Mouse (Mus musculus) neural tube, embryonic 14.5 days (tissue): ENCODE measurements at regions not wholly inside any gene's neighbourhood (a gene's known extent, or its start where the extent isn't known, plus 50 kb on each side); places are given as distances from the start of the nearest gene placed in this dataset.
"Not testable (repeated sequence)": the region's sequence is repeated elsewhere in the genome, so short reads cannot be mapped to it uniquely, and the experiment has no call there.

Experiments
- ATAC-seq: fragments of 200-750 bp; cut with Nextera tagmentation; 2 replicates; pipeline ENCODE4 v1.8.0; 2017; ENCODE audit warnings: low read depth, mild to moderate bottlenecking, moderate TSS enrichment, moderate library complexity
- H3K27ac ChIP-seq: fragments of 300-500 bp; sonication (generic); 2 replicates; pipeline ENCODE4 v1.5.1; 2014; ENCODE audit warnings: low read depth, mild to moderate bottlenecking, control low read depth, low read length, moderate library complexity, mixed read lengths
- H3K27me3 ChIP-seq: fragments of 300-500 bp; sonication (generic); 2 replicates; pipeline ENCODE4 v1.6.1; 2014; ENCODE audit warnings: low read length; ENCODE audit not compliant: control insufficient read depth, insufficient read depth
- H3K36me3 ChIP-seq: fragments of 300-500 bp; sonication (generic); 2 replicates; pipeline ENCODE4 v1.6.1; 2014; ENCODE audit warnings: low read length, mixed read lengths; ENCODE audit not compliant: control insufficient read depth, insufficient read depth
- H3K4me1 ChIP-seq: fragments of 300-500 bp; sonication (generic); 2 replicates; pipeline ENCODE4 v1.6.1; 2014; ENCODE audit warnings: low read length; ENCODE audit not compliant: control insufficient read depth, insufficient read depth
- H3K4me2 ChIP-seq: fragments of 300-500 bp; sonication (generic); 2 replicates; pipeline ENCODE4 v1.6.1; 2014; ENCODE audit warnings: mild to moderate bottlenecking, low read depth, low read length, control low read depth
- H3K4me3 ChIP-seq: fragments of 300-500 bp; sonication (generic); 2 replicates; pipeline ENCODE4 v1.5.1; 2014; ENCODE audit warnings: low read depth, low read length, control low read depth, mixed read lengths
- H3K9ac ChIP-seq: fragments of 300-500 bp; sonication (generic); replicated peaks from 2 replicates; pipeline ENCODE4 v1.6.1; 2014; ENCODE audit warnings: low read depth, mild to moderate bottlenecking, control low read depth, low read length, mixed read lengths
- H3K9me3 ChIP-seq: fragments of 300-500 bp; sonication (generic); 2 replicates; pipeline ENCODE4 v1.6.1; 2016; ENCODE audit warnings: low read length; ENCODE audit not compliant: control insufficient read depth
- WGBS: fragments of 180-500 bp; shearing (Covaris S2); extraction: QIAGEN DNeasy Blood & Tissue Kit; methylation state at CpG from one replicate; pipeline ENCODE4 v1.1.7; 2014; 5-methylcytosine and 5-hydroxymethylcytosine counted together

- not testable (repeated sequence) for H3K4me1 ChIP-seq, H3K27me3 ChIP-seq, H3K9me3 ChIP-seq, H3K4me2 ChIP-seq, H3K27ac ChIP-seq, H3K9ac ChIP-seq, H3K36me3 ChIP-seq, H3K4me3 ChIP-seq, ATAC-seq
- 97% methylated on average over 2 of the region's 3 CpGs for WGBS
Observed at GRCm38 (mm10) chr4:31354046-31354445, 609.9 kb upstream of the Map3k7 start.

GRCm38 (mm10) chr4:31354953-31355352 is 608.9 kb upstream of the Map3k7 start:
- H3K27me3 ChIP-seq, result no peaks in the 10 kb centered on the region
- H3K4me1 ChIP-seq, result no peaks in the 10 kb centered on the region
- H3K4me2 ChIP-seq, result no peak overlapping the region
- 87% methylated on average over 2 of the region's 2 CpGs for WGBS
- no peak overlapping the region for H3K27ac ChIP-seq
- H3K9me3 ChIP-seq, result no peaks in the 10 kb centered on the region
- H3K4me3 ChIP-seq, result no peak overlapping the region
- ATAC-seq, result no peak
- no peak overlapping the region for H3K9ac ChIP-seq
- no peaks in the 10 kb centered on the region for H3K36me3 ChIP-seq

DNA sequence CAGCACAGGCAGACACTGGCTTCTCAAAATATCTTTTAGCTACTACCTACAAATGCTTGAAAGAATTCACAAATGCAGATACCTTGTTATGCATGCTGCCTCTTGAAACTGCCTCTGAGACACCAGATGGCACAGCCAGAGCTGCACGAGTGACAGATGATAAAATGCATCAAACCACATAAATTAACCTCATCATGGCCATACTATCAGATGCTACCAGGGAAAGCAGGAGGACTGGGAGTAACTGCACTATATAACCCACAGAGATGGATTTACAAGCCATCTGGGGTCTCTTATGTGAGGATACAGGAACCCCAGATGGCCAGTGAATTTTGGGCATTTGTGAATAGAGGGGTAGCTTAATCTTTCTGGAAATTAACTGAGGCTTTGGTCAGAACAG is 597.7 kb upstream of the Map3k7 start:
- ATAC-seq, result peak; percentile 72
- 31% methylated on average over 1 of the region's 1 CpGs for WGBS
- 0 out of 2 replicates have a peak, but pooled peaks cover 3% of the 10 kb centered on the region for H3K4me1 ChIP-seq
- H3K36me3 ChIP-seq, result no peaks in the 10 kb centered on the region
- H3K4me3 ChIP-seq, result no peak overlapping the region
- no peaks in the 10 kb centered on the region for H3K27me3 ChIP-seq
- H3K9ac ChIP-seq, result no peak overlapping the region
- no peak overlapping the region for H3K4me2 ChIP-seq
- peak overlapping the region; percentile 40; the same call in 1 of the 2 replicates for H3K27ac ChIP-seq
- H3K9me3 ChIP-seq, result no peaks in the 10 kb centered on the region

DNA sequence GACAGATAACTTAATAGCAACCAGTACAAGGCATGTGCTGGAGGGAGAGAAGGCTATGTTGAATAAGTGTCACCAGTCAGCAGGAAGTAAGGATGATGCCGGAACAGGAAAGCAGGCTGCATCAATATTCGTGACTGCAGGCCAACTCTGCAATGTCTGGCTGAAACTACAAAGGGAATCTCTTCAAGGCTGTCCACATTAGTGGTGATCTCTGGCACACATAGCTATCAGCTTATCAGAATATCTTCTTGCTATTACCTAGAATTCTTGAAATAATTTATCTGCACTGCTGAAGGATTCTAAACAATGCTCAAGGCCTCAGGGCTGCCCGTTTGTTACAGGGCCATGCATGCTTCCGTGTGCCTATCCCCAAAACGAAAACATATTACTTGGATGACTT is 596.9 kb upstream of the Map3k7 start:
- 78% methylated on average over 5 of the region's 5 CpGs for WGBS
- H3K27ac ChIP-seq, result no peak overlapping the region
- no peak overlapping the region for H3K4me2 ChIP-seq
- no peak for ATAC-seq
- no peak overlapping the region for H3K9ac ChIP-seq
- H3K4me1 ChIP-seq, result 0 out of 2 replicates have a peak, but pooled peaks cover 3% of the 10 kb centered on the region
- no peaks in the 10 kb centered on the region for H3K27me3 ChIP-seq
- no peak overlapping the region for H3K4me3 ChIP-seq
- no peaks in the 10 kb centered on the region for H3K36me3 ChIP-seq
- no peaks in the 10 kb centered on the region for H3K9me3 ChIP-seq

DNA sequence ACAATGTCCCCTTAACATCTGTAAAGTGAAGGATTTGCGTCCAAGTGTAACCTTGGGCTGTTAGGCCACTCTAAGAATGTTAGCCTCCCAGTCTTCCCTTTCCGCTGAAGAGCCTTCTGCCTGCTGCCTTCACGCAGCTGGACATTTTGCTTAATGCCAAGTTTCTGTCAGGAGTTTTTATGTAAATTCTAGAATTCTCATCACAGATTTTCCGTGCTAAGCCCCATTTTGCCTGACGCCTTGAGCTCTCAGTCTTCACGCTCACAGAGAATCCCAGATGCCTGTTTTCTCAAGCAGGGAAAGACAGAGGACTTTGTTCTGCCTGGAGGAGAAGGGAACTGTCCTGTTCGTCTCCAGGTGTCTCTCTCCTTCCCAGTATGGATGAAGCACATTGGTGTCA is 593.8 kb upstream of the Map3k7 start:
- H3K9me3 ChIP-seq, result no peaks in the 10 kb centered on the region
- no peaks in the 10 kb centered on the region for H3K36me3 ChIP-seq
- no peak overlapping the region for H3K4me3 ChIP-seq
- H3K4me1 ChIP-seq, result 0 out of 2 replicates have a peak, but pooled peaks cover 3% of the 10 kb centered on the region
- no peak overlapping the region for H3K4me2 ChIP-seq
- no peaks in the 10 kb centered on the region for H3K27me3 ChIP-seq
- 76% methylated on average over 7 of the region's 7 CpGs for WGBS
- ATAC-seq, result no peak
- no peak overlapping the region for H3K27ac ChIP-seq
- no peak overlapping the region for H3K9ac ChIP-seq

- no peak overlapping the region for H3K27ac ChIP-seq
- no peaks in the 10 kb centered on the region for H3K36me3 ChIP-seq
- no peak for ATAC-seq
- H3K4me2 ChIP-seq, result no peak overlapping the region
- H3K9ac ChIP-seq, result no peak overlapping the region
- no peaks in the 10 kb centered on the region for H3K9me3 ChIP-seq
- H3K27me3 ChIP-seq, result no peaks in the 10 kb centered on the region
- no peaks in the 10 kb centered on the region for H3K4me1 ChIP-seq
- 87% methylated on average over 8 of the region's 8 CpGs for WGBS
- no peak overlapping the region for H3K4me3 ChIP-seq
Observed at GRCm38 (mm10) chr4:31381069-31381969, 582.6 kb upstream of the Map3k7 start.

DNA sequence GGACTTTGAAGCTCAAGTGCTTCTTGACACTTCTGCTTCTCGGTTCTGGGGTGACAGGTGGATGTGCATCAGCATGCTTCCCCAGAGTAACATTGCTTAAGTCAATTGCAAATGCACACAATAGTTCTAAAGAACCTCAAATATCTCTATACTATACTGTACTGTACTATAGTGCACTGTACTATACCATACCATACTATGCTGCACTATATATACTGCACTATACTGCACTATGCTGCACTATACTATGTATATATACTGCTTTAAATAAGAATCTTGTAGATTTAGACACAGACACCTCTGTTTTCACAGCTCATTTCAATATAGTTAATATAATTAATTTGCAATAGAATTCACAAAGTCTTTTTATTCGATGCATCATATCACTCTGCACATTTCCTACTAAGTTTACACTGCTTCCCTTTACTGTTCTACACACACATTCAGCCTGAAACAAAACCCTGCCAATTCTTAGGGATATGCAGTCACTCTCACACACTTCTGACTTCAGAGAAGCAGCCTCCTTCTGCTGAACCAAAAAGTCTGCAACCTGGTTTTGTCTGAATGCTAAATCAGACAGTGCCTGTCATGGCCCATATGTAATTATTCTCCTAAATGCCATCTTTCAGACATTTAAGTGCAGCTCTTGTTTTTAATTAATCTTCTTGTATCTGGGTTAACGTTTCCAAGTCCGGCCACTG is 570.8 kb upstream of the Map3k7 start:
- Histone ChIP-seq H3K27me3 (no peaks in the 10 kb centered on the region), H3K36me3 (no peaks in the 10 kb centered on the region), H3K4me1 (no peaks in the 10 kb centered on the region), H3K9me3 (no peaks in the 10 kb centered on the region), H3K9ac (no peak overlapping the region), H3K27ac (no peak overlapping the region), H3K4me3 (no peak overlapping the region), H3K4me2 (no peak overlapping the region)
- ATAC-seq, result no peak
- 78% methylated on average over 4 of the region's 4 CpGs for WGBS

GRCm38 (mm10) chr4:31395538-31395937 is 568.4 kb upstream of the Map3k7 start:
- no peak for ATAC-seq
- Histone ChIP-seq H3K4me2 (no peak overlapping the region), H3K36me3 (no peaks in the 10 kb centered on the region), H3K27ac (no peak overlapping the region), H3K4me3 (no peak overlapping the region), H3K27me3 (no peaks in the 10 kb centered on the region), H3K9ac (no peak overlapping the region), H3K9me3 (no peaks in the 10 kb centered on the region), H3K4me1 (no peaks in the 10 kb centered on the region)
- 87% methylated on average over 4 of the region's 4 CpGs for WGBS

- ATAC-seq, result no peak
- WGBS, result 41% methylated on average over 8 of the region's 8 CpGs
- Histone ChIP-seq H3K4me3 (no peak overlapping the region), H3K27me3 (no peaks in the 10 kb centered on the region), H3K4me1 (no peaks in the 10 kb centered on the region), H3K4me2 (no peak overlapping the region), H3K9ac (no peak overlapping the region), H3K9me3 (no peaks in the 10 kb centered on the region), H3K27ac (no peak overlapping the region), H3K36me3 (no peaks in the 10 kb centered on the region)
Observed at GRCm38 (mm10) chr4:31403976-31404375, 559.9 kb upstream of the Map3k7 start.
